Mouse (Mus musculus) heart, embryonic 13.5 days (tissue): ENCODE data around the gene Zbtb9. TPM values are rescaled to one million over a fixed set of nuclear protein-coding genes. Genes with fewer than 3 reads are reported as not detected.
A peak's percentile ranks its signal among the peaks of the same experiment; 100 is the strongest.

Experiments
- ATAC-seq: fragments of 200-750 bp; cut with Nextera tagmentation; 2 replicates; pipeline ENCODE4 v1.8.0; 2017; ENCODE audit warnings: moderate TSS enrichment; ENCODE audit not compliant: insufficient number of reproducible peaks, low FRiP score, low TSS enrichment; ENCODE audit errors: extremely low read depth
- H3K27ac ChIP-seq: fragments of 300-500 bp; sonication (generic); replicated peaks from 2 replicates; pipeline ENCODE4 v1.5.1; 2015; ENCODE audit warnings: moderate library complexity, mild to moderate bottlenecking, inconsistent platforms
- H3K27me3 ChIP-seq: fragments of 300-500 bp; sonication (generic); replicated peaks from 2 replicates; pipeline ENCODE4 v1.6.1; 2015; ENCODE audit warnings: mild to moderate bottlenecking, inconsistent platforms
- H3K36me3 ChIP-seq: fragments of 300-500 bp; sonication (generic); 2 replicates; pipeline ENCODE4 v1.6.1; 2015; ENCODE audit warnings: mild to moderate bottlenecking, inconsistent platforms
- H3K4me1 ChIP-seq: fragments of 300-500 bp; sonication (generic); 2 replicates; pipeline ENCODE4 v1.6.1; 2015; ENCODE audit warnings: inconsistent platforms
- H3K4me2 ChIP-seq: fragments of 300-500 bp; sonication (generic); 2 replicates; pipeline ENCODE4 v1.6.1; 2015; ENCODE audit warnings: inconsistent platforms, mild to moderate bottlenecking, moderate library complexity
- H3K4me3 ChIP-seq: fragments of 300-500 bp; sonication (generic); 2 replicates; pipeline ENCODE4 v1.5.1; 2015; ENCODE audit warnings: moderate library complexity, mild to moderate bottlenecking, inconsistent platforms
- H3K9ac ChIP-seq: fragments of 300-500 bp; sonication (generic); 2 replicates; pipeline ENCODE4 v1.6.1; 2015; ENCODE audit warnings: inconsistent platforms, mild to moderate bottlenecking, moderate library complexity
- H3K9me3 ChIP-seq: fragments of 300-500 bp; sonication (generic); 2 replicates; pipeline ENCODE4 v1.6.1; 2016; ENCODE audit warnings: inconsistent platforms
- WGBS: fragments of 180-500 bp; shearing (Covaris S2); methylation state at CpG from one replicate; pipeline ENCODE4 v1.1.7; 2015; ENCODE audit warnings: mixed read lengths; 5-methylcytosine and 5-hydroxymethylcytosine counted together
- polyA plus RNA-seq: library from polyadenylated mRNA; unstranded; fragments of >200 nt; fragmentation: Nextera tagmentation; extraction: Ambion mirVana; gene quantifications from 2 replicates; pipeline ENCODE4 v1.2.1, GENCODE M21; 2015

Zbtb9 gene
- polyA plus RNA-seq, 1 experiment from 2014 or later: 9.1 TPM

- Histone ChIP-seq H3K9ac (no peak overlapping the region), H3K36me3 (peaks cover 82% of the 10 kb centered on the region), H3K4me3 (no peak overlapping the region), H3K9me3 (no peaks in the 10 kb centered on the region), H3K27ac (no peak overlapping the region), H3K4me2 (no peak overlapping the region), H3K4me1 (peaks cover 26% of the 10 kb centered on the region), H3K27me3 (no peaks in the 10 kb centered on the region)
- whole genome bisulfite sequencing: 59% methylated on average over 5 of the region's 5 CpGs
- no peak for ATAC-seq
These were observed 14.1 kb upstream of the Zbtb9 start for GRCm38 (mm10) chr17:26958880-26959279.

- H3K4me3 ChIP-seq: no peak overlapping the region
- 86% methylated on average over 4 of the region's 4 CpGs for WGBS
- peaks cover 16% of the 10 kb centered on the region for H3K4me1 ChIP-seq
- peaks cover 92% of the 10 kb centered on the region for H3K36me3 ChIP-seq
- ATAC-seq: no peak
- H3K27ac ChIP-seq: no peak overlapping the region
- no peaks in the 10 kb centered on the region for H3K27me3 ChIP-seq
- H3K4me2 ChIP-seq: no peak overlapping the region
- no peak overlapping the region for H3K9ac ChIP-seq
- no peaks in the 10 kb centered on the region for H3K9me3 ChIP-seq
These were observed 13.2 kb upstream of the Zbtb9 start for GRCm38 (mm10) chr17:26959815-26960214.

- Histone ChIP-seq H3K4me3 (no peak overlapping the region), H3K27me3 (no peaks in the 10 kb centered on the region), H3K36me3 (peaks cover 92% of the 10 kb centered on the region), H3K9me3 (no peaks in the 10 kb centered on the region), H3K27ac (no peak overlapping the region), H3K4me2 (no peak overlapping the region), H3K9ac (no peak overlapping the region), H3K4me1 (peaks cover 4% of the 10 kb centered on the region; the same call in 1 of the 2 replicates)
- no peak for ATAC-seq
- 85% methylated on average over 21 of the region's 21 CpGs for WGBS
These were observed 11.3 kb upstream of the Zbtb9 start for GRCm38 (mm10) chr17:26961572-26962240.

GRCm38 (mm10) chr17:26966993-26967392 lies 6.0 kb upstream of the Zbtb9 start:
- peaks cover 72% of the 10 kb centered on the region for H3K36me3 ChIP-seq
- no peak overlapping the region for H3K4me3 ChIP-seq
- H3K27me3 ChIP-seq: no peaks in the 10 kb centered on the region
- H3K9me3 ChIP-seq: no peaks in the 10 kb centered on the region
- ATAC-seq: no peak
- 79% methylated on average over 11 of the region's 11 CpGs for WGBS
- H3K9ac ChIP-seq: no peak overlapping the region
- H3K4me2 ChIP-seq: no peak overlapping the region
- no peak overlapping the region for H3K27ac ChIP-seq
- peaks cover 10% of the 10 kb centered on the region for H3K4me1 ChIP-seq

- H3K36me3 ChIP-seq: peaks cover 67% of the 10 kb centered on the region
- peaks cover 15% of the 10 kb centered on the region for H3K4me1 ChIP-seq
- H3K4me3 ChIP-seq: no peak overlapping the region
- no peaks in the 10 kb centered on the region for H3K9me3 ChIP-seq
- H3K27me3 ChIP-seq: no peaks in the 10 kb centered on the region
- H3K27ac ChIP-seq: no peak overlapping the region
- ATAC-seq: no peak
- 86% methylated on average over 6 of the region's 6 CpGs for WGBS
- H3K9ac ChIP-seq: no peak overlapping the region
- H3K4me2 ChIP-seq: no peak overlapping the region
These were observed 5.5 kb upstream of the Zbtb9 start for GRCm38 (mm10) chr17:26967477-26967876.

GRCm38 (mm10) chr17:26968200-26968611 lies 4.8 kb upstream of the Zbtb9 start:
- Histone ChIP-seq H3K4me1 (peaks cover 15% of the 10 kb centered on the region), H3K9ac (no peak overlapping the region), H3K27ac (no peak overlapping the region), H3K9me3 (no peaks in the 10 kb centered on the region), H3K4me2 (no peak overlapping the region), H3K36me3 (peaks cover 60% of the 10 kb centered on the region), H3K4me3 (no peak overlapping the region), H3K27me3 (no peaks in the 10 kb centered on the region)
- ATAC-seq: no peak
- WGBS: 80% methylated on average over 6 of the region's 6 CpGs

GRCm38 (mm10) chr17:26969257-26969656 lies 3.7 kb upstream of the Zbtb9 start:
- Histone ChIP-seq H3K27ac (no peak overlapping the region), H3K4me2 (no peak overlapping the region), H3K4me1 (peaks cover 23% of the 10 kb centered on the region), H3K9me3 (no peaks in the 10 kb centered on the region), H3K27me3 (no peaks in the 10 kb centered on the region), H3K36me3 (peaks cover 51% of the 10 kb centered on the region), H3K9ac (no peak overlapping the region), H3K4me3 (no peak overlapping the region)
- ATAC-seq: no peak
- 74% methylated on average over 6 of the region's 6 CpGs for WGBS

- Histone ChIP-seq H3K27ac (no peak overlapping the region), H3K4me3 (no peak overlapping the region), H3K9me3 (no peaks in the 10 kb centered on the region), H3K27me3 (no peaks in the 10 kb centered on the region), H3K4me1 (peaks cover 29% of the 10 kb centered on the region), H3K4me2 (no peak overlapping the region), H3K36me3 (peaks cover 51% of the 10 kb centered on the region), H3K9ac (no peak overlapping the region)
- ATAC-seq: no peak
- 58% methylated on average over 12 of the region's 12 CpGs for WGBS
These were observed 2.7 kb upstream of the Zbtb9 start for GRCm38 (mm10) chr17:26970221-26970620.

GRCm38 (mm10) chr17:26971247-26971905 lies 1.6 kb upstream of the Zbtb9 start:
- Histone ChIP-seq H3K9ac (peak overlapping the region; percentile 90), H3K27ac (no peak overlapping the region)

GRCm38 (mm10) chr17:26972107-26972506 lies 860 bp upstream of the Zbtb9 start:
- no peaks in the 10 kb centered on the region for H3K9me3 ChIP-seq
- H3K9ac ChIP-seq: peak overlapping the region; percentile 90
- no peak for ATAC-seq
- peaks cover 51% of the 10 kb centered on the region for H3K36me3 ChIP-seq
- 3% methylated on average over 3 of the region's 3 CpGs for WGBS
- no peaks in the 10 kb centered on the region for H3K27me3 ChIP-seq
- H3K4me3 ChIP-seq: peak overlapping the region; percentile 87
- peaks cover 44% of the 10 kb centered on the region for H3K4me1 ChIP-seq
- peak overlapping the region; percentile 83 for H3K27ac ChIP-seq
- H3K4me2 ChIP-seq: peak overlapping the region; percentile 98

More at GRCm38 (mm10) chr17:26971247-26971905, 1.6 kb upstream of the Zbtb9 start:
- Histone ChIP-seq H3K9me3 (no peaks in the 10 kb centered on the region), H3K36me3 (peaks cover 51% of the 10 kb centered on the region), H3K27me3 (no peaks in the 10 kb centered on the region), H3K4me2 (peak overlapping the region; percentile 98), H3K4me3 (peak overlapping the region; percentile 87), H3K4me1 (peaks cover 40% of the 10 kb centered on the region)
- no peak for ATAC-seq
- WGBS: 50% methylated on average over 8 of the region's 8 CpGs

- Histone ChIP-seq H3K4me2 (peak overlapping the region; percentile 98), H3K4me1 (peaks cover 44% of the 10 kb centered on the region), H3K9ac (peak overlapping the region; percentile 89), H3K9me3 (no peaks in the 10 kb centered on the region), H3K4me3 (peak overlapping the region; percentile 87; the same call in 1 of the 2 replicates), H3K36me3 (peaks cover 60% of the 10 kb centered on the region), H3K27ac (no peak overlapping the region), H3K27me3 (no peaks in the 10 kb centered on the region)
- 84% methylated on average over 15 of the region's 15 CpGs for WGBS
- ATAC-seq: no peak
These were observed 1.6 kb downstream of the Zbtb9 start for GRCm38 (mm10) chr17:26974547-26974946.

GRCm38 (mm10) chr17:26975415-26975814 lies 2.4 kb downstream of the Zbtb9 start:
- peaks cover 62% of the 10 kb centered on the region for H3K36me3 ChIP-seq
- no peaks in the 10 kb centered on the region for H3K9me3 ChIP-seq
- no peak for ATAC-seq
- H3K9ac ChIP-seq: no peak overlapping the region
- no peak overlapping the region for H3K4me2 ChIP-seq
- no peak overlapping the region for H3K27ac ChIP-seq
- peaks cover 44% of the 10 kb centered on the region for H3K4me1 ChIP-seq
- no peak overlapping the region for H3K4me3 ChIP-seq
- no peaks in the 10 kb centered on the region for H3K27me3 ChIP-seq
